Mouse (Mus musculus) lung, postnatal 4 days (tissue): ENCODE measurements at regions not wholly inside any gene's neighbourhood (a gene's known extent, or its start where the extent isn't known, plus 50 kb on each side); places are given as distances from the start of the nearest gene placed in this dataset.

ENCODE experiments used
- DNase-seq, 2 experiments: peaks; one replicate each; pipeline ENCODE4 v3.0.0; 2021

GRCm38 (mm10) chr4:105397451-105397850 is 240.3 kb downstream of the Plpp3 start:
- DNase-seq, result no peak

- DNase-seq, result no peak
These were observed 244.9 kb downstream of the Plpp3 start for GRCm38 (mm10) chr4:105402021-105402420.

GRCm38 (mm10) chr4:105403169-105403568 is 246.0 kb downstream of the Plpp3 start:
- peak; percentile 39 to 49 for DNase-seq

DNA sequence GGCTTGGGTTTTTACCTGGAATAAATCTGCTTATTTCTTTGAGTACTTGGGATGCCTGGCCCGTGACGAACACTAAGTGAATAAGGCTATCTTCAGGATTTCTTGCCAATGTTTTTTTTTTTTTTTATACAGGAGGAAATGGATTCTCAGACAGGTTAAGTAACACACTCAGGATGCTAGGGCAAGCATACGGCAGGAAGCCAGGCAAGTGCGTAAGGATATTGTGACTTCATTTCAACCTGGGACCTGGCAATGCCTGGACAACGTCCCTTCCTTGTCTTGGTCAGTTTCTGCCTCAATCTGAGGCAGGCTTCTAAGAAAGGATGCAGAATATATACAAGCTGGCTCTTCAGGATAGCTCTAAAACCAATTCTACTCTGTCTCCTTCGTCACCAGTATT is 246.5 kb downstream of the Plpp3 start:
- DNase-seq, result no peak

GRCm38 (mm10) chr4:105405728-105406127 is 248.6 kb downstream of the Plpp3 start:
- DNase-seq, result no peak

GRCm38 (mm10) chr4:105406786-105407464 is 249.8 kb downstream of the Plpp3 start:
- DNase-seq, result no peak

GRCm38 (mm10) chr4:105408896-105409295 is 251.7 kb downstream of the Plpp3 start:
- DNase-seq, result no peak

DNA sequence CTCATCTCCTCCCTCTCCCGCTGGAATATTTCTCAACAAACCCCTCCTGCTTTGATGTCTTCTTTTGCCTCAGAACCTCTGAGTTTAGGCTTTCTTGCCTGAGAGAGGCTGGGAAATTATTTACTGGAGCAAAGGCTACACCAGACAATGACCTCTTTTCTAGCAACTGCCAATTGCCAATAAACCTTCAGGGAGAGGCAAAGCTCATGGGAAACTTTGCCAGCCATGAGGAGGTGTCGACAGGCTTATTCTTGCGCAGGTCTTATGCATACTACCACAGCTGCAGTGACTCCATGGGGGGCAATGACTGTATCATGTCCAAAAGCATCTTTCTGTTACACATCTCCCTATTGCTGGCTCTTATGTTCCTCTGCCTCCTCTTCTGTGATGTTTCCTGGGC is 260.0 kb downstream of the Plpp3 start:
- no peak for DNase-seq

DNA sequence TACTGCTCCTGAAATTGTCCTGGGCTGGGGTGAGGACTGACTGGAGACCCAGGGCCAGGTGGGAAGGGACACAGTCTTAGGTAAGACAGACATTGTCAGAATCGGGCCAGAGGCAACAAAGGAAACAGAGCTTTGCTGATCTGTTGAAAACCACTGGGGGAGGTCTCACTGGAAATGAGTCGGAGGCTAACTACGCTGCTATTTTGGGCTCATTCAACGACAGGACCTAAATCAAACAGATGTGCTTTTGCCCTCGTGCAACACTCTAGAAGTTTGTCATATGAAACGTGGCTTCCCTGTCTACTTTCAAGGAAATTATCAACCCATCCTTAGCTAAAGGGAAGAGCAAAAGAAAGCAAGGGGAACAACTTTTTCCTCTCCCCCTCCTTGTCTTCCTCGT is 265.3 kb downstream of the Plpp3 start:
- DNase-seq, result no peak

- DNase-seq, result peak; percentile 29 to 57
These were observed 266.6 kb downstream of the Plpp3 start for GRCm38 (mm10) chr4:105423727-105424201.

DNA sequence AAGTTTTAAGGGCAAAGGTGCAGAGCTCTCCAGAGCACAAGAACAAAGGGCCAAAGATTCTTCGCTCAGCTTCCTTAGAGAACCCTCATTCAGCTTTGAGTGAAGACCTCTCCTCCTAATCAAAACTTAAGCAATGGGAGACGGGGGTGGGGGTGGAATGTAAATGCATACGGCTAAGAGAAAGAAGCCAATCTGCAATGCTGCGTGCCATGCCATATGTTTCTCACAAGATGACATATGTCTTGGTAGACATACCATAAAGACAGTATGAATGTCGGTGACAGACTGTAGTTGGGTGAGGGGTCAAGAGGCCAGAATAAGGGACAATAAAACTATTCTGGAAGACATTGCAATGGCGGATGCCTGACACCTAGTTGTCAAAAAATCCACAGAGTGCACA is 267.9 kb downstream of the Plpp3 start:
- no peak for DNase-seq

- DNase-seq, result no peak
These were observed 270.4 kb downstream of the Plpp3 start for GRCm38 (mm10) chr4:105427581-105427980.

DNA sequence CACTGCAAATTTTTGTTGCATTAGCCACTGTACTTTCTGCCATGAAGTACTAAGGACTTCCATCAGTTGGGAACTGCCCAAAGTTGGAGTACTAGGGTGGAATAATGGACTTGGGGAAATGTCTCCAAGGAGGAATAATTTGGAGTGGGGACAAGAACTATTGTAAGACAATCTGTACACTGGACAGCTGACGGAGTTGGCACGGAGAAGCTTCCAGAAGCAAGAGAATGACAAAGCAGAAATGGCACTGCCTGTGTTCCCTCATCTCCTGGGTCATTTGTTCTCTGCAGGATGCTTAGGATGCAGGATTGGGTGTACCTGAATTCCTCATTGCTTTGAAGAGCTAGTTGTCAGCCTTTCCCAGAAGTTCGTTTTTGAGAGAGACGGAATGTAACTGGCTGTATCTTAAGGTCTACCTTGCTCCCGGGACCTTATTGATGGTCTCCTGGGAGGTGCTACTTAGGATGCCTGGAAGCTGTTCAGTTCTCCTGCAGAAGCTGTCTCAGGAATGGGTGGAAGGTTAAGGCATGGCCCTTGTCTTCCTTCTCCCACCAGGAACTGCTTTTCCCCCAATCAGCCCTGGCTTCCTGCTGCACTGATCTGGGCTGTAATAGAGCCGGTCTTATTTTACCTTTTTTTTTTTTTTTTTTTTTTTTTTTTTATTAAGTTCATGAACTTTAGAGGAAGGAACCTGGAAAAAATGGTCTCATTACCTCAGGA is 272.4 kb downstream of the Plpp3 start:
- no peak for DNase-seq

DNA sequence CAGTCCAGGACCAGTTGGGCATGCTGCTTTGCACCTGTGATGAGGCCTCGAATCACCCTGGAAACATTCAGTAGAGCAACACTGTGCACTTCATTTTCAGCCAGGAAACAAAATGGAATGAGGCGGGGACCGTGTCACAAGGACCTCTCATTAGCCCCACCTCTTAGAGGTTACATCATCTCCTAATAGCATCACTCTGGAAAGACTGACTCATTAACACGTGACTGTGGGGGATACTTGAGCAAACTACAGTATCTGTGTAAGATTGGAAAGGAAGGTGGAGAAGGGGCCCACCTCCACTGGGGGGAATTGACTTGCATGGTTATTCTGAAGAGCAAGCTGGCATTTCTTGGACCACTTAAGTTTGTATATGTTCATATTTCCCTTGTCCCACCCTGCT is 275.3 kb downstream of the Plpp3 start:
- peak; percentile 11 to 28 for DNase-seq

- DNase-seq, result no peak
These were observed 280.0 kb downstream of the Plpp3 start for GRCm38 (mm10) chr4:105437141-105437540.

DNA sequence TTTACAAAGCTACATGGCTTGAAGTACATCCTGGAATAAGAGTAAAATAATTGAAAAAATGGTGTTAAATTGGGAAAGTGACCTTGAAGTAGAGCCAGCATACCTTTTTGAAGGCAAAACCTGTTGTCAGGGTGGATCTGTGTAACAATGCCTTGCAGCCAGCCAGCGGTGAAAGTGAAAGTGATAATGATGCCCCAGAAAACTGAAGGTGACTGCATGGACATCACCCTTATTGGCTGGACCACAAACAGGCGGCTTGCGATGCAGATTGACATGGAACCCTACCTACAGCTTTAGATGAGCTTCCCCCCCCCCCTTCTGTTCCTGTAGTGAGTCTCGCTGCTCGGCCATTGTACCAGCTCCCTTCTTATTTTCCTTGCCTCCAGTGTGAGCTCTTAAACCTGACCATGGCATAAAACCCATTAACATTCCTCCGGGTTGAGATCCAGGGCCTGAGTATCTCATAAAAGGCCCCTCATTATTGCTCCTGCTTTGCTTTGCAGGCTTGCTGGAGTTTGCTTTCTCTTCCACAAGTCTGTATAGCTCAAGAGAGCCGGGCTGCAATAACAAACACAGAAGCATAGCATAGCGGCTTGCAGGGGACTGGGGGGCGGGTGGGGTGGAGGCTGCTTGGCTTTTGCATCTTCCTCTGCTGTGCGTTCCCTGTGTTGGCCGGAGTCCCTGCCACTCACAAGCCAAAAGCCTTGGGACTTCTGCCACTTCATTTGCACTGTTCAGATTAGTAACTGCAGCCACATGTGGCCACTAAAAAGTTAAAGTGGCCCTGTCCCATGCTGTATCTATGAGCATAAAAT is 292.1 kb downstream of the Plpp3 start:
- peak; percentile 6 to 39 for DNase-seq

GRCm38 (mm10) chr4:105450881-105451280 is 293.7 kb downstream of the Plpp3 start:
- DNase-seq, result no peak

DNA sequence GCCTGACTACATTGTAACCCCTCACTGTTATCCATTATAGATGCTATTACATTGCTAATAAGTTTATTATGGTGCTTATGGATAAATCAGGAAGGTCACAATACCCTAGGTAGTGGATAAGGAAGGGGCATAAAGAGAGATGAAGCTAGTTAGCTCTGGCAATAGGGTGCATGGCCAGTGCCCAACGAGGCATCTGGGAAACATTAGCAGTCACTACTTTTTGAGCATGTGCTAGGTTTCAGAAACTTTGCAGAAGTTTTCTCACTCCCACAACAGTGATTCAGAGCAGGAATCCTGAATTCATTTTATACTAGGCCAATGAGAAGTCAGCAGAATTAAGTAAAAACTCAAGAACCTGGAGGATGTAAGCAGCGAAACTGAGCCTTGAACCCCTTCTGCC is 294.7 kb downstream of the Plpp3 start:
- no peak for DNase-seq

DNA sequence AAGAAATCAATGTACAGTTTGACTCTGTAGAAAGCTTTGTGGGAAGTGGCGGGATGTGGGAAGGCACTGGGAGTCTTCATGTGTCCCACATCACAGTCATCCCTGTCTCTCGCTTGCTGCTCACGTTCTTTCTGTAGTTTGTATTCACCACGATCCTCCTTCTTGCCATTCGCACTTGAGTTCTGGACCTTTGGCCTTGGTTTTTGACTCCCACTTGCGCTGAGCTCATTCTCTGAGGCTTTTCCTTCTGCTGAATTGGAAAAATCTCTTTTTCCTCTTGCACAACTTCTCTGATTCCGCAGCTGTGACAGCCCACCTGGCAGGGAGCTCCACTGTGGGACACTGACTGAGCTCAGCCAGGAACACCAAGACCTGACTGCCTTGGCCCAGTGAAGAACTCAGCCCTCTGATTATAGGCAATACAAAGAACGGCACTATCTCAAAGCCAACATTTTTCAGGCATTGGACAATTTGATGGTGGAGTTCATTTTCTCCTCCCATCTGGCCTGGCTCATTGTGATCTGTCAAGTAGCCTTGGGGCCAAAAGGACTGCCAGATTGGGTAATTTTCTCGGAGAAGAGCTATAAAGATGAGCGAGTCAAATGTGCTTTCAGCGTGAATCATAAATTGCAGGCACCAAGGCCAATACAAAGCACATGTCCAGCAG is 299.9 kb downstream of the Plpp3 start:
- DNase-seq, result peak; percentile 5 to 31

- no peak for DNase-seq
These were observed 303.0 kb downstream of the Plpp3 start for GRCm38 (mm10) chr4:105459991-105460688.

GRCm38 (mm10) chr4:105460689-105461005 is 303.5 kb downstream of the Plpp3 start:
- DNase-seq, result no peak

DNA sequence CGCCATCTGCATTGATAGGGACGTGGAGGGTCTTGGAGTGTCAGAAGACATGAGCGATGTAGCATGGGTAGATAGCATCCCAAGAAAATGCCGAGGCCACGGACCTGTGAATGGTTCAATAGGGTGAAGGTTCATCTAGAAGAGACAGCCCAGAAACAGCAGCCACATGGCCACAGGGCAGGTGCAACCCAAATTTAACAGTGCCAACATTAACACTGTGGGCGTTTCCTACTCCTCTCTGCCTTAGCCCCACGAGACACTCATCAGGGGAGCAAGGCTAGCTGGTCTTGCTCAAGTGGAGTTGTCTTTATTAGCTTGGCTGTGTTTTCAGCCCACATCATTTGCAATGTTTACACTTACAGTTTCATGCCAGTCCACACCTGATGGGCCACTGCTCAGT is 310.7 kb downstream of the Plpp3 start:
- no peak for DNase-seq
